Mouse (Mus musculus) 3T3-L1 (cell line): ENCODE measurements at regions not wholly inside any gene's neighbourhood (a gene's known extent, or its start where the extent isn't known, plus 50 kb on each side); places are given as distances from the start of the nearest gene placed in this dataset.
A peak's percentile ranks its signal among the peaks of the same experiment; 100 is the strongest.
"Not testable (repeated sequence)": the region's sequence is repeated elsewhere in the genome, so short reads cannot be mapped to it uniquely, and the experiment has no call there.

Experiments used
- DNase-seq: peaks from one replicate; pipeline ENCODE4 v3.0.0-alpha.2; 2015; ENCODE audit warnings: low read depth, low spot score

GRCm38 (mm10) chr3:9133991-9134390, 475.9 kb downstream of the Zfp704 start:
- no peak for DNase-seq

DNA sequence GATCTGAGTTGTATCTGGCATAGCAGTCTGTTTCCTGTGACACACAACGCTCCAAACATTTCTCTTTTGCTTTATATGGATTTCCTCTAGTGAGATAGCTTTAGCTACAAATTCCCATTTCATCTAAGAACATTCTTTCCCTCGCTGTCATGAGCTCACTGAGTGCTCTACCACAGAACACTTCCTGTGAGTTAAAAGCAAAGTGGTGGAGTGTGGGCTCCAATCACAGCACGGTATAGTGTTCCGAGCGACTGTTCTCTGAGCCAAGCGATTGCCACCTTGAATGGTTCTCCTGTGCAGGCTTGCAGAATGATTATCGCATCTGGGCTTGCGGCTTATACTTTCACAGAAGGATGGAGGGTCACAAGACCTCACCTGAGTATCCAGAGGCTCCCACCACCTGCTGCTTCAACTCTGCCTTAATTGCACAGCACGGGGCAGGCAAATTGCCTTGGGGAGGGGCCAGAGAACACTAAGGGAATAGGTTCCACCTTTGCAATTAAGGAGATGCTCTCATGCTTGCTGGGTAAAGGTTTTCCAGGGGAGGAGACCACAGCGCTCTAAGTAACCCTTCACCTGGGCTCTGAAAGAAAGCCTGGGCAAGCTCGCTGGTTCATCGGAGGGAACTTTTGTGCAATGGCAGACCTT, 477.7 kb downstream of the Zfp704 start:
- peak; percentile 22 for DNase-seq

- DNase-seq, result no peak
Observed at GRCm38 (mm10) chr3:9131366-9131765, 478.5 kb downstream of the Zfp704 start.

DNA sequence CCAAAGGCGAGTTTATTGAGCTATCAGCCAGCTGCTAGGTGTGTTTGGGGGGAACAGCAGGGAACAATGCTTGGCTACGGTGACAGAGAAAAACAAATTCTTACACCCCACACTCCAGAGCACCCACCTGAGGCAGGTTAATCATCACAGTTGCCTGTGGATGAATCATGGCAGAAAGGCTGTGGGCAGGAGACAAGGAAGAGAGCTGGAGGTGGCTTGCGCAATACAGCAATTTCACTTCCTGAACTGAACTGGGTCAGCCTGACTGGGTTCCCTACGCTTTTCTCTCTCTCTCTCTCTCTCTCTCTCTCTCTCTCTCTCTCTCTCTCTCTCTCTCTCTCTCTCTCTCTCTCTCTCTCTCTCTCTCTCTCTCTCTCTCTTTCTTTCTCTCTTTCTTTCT, 481.5 kb downstream of the Zfp704 start:
- peak; percentile 74 for DNase-seq

GRCm38 (mm10) chr3:9123079-9123478, 486.8 kb downstream of the Zfp704 start:
- peak; percentile 90 for DNase-seq

GRCm38 (mm10) chr3:9117913-9118312, 492.0 kb downstream of the Zfp704 start:
- DNase-seq, result no peak

DNA sequence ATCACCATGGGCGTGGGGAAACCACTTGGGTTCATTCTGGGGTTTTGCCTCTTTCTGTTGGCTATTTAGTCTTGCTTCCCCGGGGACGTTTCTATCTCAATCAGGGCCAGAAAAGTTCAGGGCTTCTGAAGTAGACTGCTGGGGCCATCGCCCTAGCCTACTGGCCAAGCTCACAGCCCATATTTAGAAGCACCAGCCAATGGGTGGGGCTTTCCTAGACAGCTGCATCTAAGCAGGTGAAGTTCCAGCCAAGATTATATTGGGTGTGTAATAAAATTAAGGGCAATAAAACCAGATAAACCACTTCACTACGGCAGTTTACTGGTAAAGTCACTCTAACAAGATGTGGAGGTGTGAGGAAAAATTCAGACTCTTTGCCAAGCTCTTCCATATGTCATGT, 496.5 kb downstream of the Zfp704 start:
- no peak for DNase-seq

- no peak for DNase-seq
Observed at GRCm38 (mm10) chr3:9110741-9111140, 499.1 kb downstream of the Zfp704 start.

- DNase-seq, result no peak
Observed at GRCm38 (mm10) chr3:9109991-9110390, 499.9 kb downstream of the Zfp704 start.

DNA sequence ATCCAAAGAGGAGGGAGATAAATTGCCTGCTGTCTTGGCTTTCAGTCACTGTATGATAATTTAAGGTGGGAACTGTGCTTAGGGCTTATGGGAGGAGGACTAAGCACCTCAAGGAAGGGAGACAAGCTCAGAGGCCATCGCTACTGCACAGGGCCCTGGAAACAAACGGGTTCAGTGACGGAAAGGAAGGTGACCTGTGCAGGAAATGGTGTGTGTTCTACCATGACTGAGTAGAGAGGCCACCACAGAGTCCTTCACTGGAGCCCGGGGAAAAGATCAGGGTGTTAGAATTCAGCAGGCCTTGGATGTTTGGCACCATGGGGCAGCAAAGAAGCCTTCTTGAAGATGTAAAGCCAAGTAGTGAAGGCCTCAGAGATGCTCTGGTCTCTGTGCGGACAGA, 500.4 kb downstream of the Zfp704 start:
- no peak for DNase-seq

DNA sequence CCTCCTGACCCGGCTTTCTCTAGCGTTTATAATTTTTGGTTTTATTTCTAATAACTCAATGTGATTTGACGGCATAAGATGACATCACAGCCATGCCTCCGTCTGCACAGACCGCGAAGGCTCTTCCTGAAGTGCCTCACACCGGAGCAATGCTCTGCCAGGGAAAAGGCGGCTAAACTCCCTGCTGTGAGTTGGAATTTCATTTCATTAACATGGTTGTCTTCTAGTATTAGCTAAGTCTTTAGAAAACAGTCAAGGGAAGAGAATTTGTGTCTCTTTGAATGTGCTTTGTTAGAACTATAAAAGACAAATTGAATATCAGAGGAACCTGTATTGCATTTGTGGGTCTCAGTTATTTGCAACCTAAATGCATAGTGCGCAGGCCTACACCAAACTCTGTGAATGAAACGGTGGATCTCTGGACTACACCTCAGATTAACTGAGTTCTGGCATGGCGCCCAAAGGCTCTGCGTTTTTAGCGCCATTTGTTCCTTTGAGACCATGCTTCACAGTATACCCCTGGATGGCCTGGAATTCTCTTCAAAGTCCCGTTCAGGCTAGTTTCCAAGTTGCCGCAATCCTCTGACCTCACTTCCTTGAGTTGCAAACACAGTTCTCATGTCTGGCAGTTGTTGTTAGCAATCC, 502.0 kb downstream of the Zfp704 start:
- DNase-seq, result no peak

- DNase-seq, result no peak
Observed at GRCm38 (mm10) chr3:9105191-9105926, 504.5 kb downstream of the Zfp704 start.

DNA sequence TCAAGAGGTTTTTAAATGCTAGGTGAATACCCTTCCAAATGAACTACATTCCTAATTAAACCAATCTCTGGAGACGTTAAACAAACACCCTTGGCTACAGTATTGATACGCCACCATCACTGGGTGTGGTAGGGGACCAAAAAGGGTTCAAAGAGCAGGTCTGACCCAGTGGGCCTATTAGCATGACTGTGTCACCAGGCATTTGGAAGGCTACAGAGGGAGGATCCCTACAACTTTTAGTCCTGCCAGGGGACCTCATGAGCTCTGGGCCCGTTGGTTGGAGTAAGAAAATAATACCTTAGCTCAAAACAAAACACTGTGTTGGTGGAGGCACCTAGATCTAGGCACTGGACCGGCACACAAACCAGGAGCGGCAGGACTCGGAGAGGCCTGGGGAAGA, 506.4 kb downstream of the Zfp704 start:
- no peak for DNase-seq

GRCm38 (mm10) chr3:9101240-9101639, 508.6 kb downstream of the Zfp704 start:
- no peak for DNase-seq

DNA sequence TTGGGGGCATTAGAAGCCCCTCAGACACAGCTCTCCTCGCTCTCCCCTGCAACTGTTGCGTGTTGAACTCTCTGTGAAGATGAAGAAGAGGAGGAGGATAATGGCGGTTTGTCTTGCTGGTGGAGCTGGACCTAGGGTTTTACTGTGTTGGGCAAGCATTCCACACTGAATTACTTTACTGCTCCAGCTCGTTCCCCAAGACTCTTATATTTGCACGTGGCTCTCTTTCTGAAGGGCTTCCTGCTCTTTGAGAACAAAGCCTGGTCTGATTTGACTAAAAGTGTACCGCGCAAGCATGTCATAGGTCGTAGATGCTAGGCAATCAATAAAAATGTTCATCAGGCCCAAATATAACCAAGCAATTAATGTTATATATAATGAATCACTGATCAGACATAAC, 509.1 kb downstream of the Zfp704 start:
- DNase-seq, result no peak

- no peak for DNase-seq
Observed at GRCm38 (mm10) chr3:9098441-9098840, 511.4 kb downstream of the Zfp704 start.

- DNase-seq, result no peak
Observed at GRCm38 (mm10) chr3:9084134-9084533, 525.8 kb downstream of the Zfp704 start.

GRCm38 (mm10) chr3:9082061-9082460, 527.8 kb downstream of the Zfp704 start:
- no peak for DNase-seq

DNA sequence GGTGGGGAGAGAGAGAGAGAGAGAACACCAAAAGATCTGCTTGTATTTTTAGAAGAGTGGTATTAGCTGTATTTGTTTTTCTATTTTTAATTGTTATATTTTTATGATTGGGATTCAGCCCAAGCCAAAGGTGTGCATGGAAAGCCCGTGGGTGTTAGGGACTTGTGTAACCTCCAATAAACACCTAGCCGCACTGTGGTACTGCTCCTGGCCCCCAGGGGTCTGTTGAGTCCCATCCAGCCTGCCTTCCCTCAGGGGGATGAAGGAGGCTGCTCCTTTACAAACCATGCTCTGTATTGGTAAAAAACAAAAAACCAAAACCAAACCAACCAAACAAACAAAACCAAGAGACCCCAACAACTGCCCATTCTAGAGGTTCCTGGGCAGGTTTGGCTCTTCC, 531.7 kb downstream of the Zfp704 start:
- DNase-seq, result no peak

DNA sequence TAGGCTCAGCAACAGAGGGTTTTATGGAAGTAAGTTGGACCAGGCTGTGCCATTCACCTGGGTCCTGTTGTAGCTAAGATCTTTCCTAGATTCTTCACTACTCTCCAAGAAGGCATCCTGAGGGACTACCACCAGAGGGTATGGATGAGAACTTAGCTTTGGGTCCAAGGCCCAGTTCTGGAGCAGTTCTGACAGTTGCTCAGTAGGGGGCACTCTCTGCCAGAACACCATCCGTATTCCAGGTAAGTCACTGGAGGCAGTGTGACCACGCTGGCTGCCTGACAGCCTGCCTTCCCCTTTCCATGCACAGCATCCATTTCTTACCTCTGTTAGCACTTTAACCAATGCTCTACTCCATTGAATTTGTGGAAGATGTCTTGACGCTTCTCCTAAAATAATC, 533.2 kb downstream of the Zfp704 start:
- DNase-seq, result peak; percentile 80

DNA sequence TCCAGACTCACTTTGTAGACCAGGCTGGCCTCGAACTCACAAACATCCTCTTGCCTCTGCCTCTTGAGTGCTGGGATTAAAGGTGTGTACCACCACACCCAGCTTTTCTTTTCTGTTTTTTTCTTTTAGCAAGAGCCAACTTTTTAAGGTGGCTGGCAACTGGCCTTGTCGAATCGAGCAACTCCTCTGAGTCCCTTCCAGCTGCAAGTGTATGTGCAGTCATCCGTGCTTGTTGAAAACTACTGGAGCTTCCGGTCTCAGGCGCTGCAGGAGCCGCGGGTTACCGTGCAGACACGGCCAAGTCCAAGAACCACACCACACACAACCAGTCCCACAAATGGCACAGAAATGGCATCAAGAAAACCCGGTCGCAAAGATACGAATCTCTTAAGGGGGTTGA, 537.4 kb downstream of the Zfp704 start:
- DNase-seq, result not testable (repeated sequence)

DNA sequence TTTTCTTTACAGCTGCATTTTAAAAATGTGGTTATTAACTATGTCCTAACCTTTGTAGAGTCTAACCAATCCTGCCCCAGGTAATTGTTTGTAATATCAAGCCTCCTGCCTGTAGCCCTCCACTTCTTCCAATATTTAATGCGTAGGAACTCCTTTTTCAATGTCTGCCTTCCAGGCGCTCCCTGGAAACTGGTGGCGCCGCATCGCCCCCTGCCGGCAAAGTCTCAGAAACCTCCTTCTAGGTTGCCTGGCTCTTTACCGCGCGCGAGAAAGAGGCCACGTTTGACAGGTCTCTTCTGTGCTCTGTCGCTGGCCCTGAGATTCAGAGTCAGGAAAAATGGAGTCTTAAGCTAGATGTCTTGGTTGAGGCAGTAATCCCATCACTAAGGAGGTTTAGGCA, 542.8 kb downstream of the Zfp704 start:
- DNase-seq, result peak; percentile 54

GRCm38 (mm10) chr3:9066374-9066773, 543.5 kb downstream of the Zfp704 start:
- no peak for DNase-seq
